Comparison of ENCODE assay signal across 10 mouse cellular contexts in genomic region chr11:62455193-62455592, GRCm38 (mm10). TPM values are rescaled to one million over a fixed set of nuclear protein-coding genes. Genes with fewer than 3 reads are reported as not detected.
DNase-seq lines count a peak whose midpoint lies in the region; ATAC-seq lines count a peak whose summit lies in the region.
"Had no signal": no experiment of that assay in that cellular context is flagged by ENCODE, and none has a peak within 500 bp of the region (broad histone marks: within the 10 kb centered on the region; RNA-seq: fewer than 3 reads in every experiment).

No protein-coding gene starts in this region.

- no peak for ATAC-seq in kidney, embryonic 15.5 days (replicated peaks; ENCODE audit: low FRiP score)
- ATAC-seq in hindbrain, embryonic 15.5 days (ENCODE audit: low FRiP score, low read depth) = no peak
- no peak for ATAC-seq in midbrain, embryonic 14.5 days (ENCODE audit: low FRiP score, low TSS enrichment)
- ATAC-seq in CD4-positive, CD25-positive, alpha-beta regulatory T cell, adult 4 months = no peak

- 63% methylated on average over 1 of the region's 1 CpGs for WGBS in kidney, embryonic 15.5 days
- 93% methylated on average over 1 of the region's 1 CpGs for WGBS in embryonic facial prominence, embryonic 10.5 days
- WGBS in hindbrain, embryonic 15.5 days = 74% methylated on average over 1 of the region's 1 CpGs
- 79% methylated on average over 1 of the region's 1 CpGs for WGBS in midbrain, embryonic 14.5 days

- H3K9me3 ChIP-seq in kidney, embryonic 15.5 days (replicated peaks) = no peaks in the 10 kb centered on the region
- no peaks in the 10 kb centered on the region for H3K9me3 ChIP-seq in embryonic facial prominence, embryonic 10.5 days
- no peaks in the 10 kb centered on the region for H3K9me3 ChIP-seq in hindbrain, embryonic 15.5 days
- H3K9me3 ChIP-seq in midbrain, embryonic 14.5 days (ENCODE audit: control insufficient read depth, low read length) = no peaks in the 10 kb centered on the region

- H3K4me1 ChIP-seq in kidney, embryonic 15.5 days = peaks cover 20% of the 10 kb centered on the region
- peaks cover 26% of the 10 kb centered on the region for H3K4me1 ChIP-seq in embryonic facial prominence, embryonic 10.5 days
- H3K4me1 ChIP-seq in hindbrain, embryonic 15.5 days (replicated peaks) = peaks cover 24% of the 10 kb centered on the region
- H3K4me1 ChIP-seq in midbrain, embryonic 14.5 days (ENCODE audit: control insufficient read depth, insufficient read depth, low read length) = peaks cover 14% of the 10 kb centered on the region; the same call in 1 of the 2 replicates

- H3K27me3 ChIP-seq in kidney, embryonic 15.5 days = no peaks in the 10 kb centered on the region
- no peaks in the 10 kb centered on the region for H3K27me3 ChIP-seq in embryonic facial prominence, embryonic 10.5 days (replicated peaks; ENCODE audit: low read depth, poor library complexity, severe bottlenecking)
- H3K27me3 ChIP-seq in hindbrain, embryonic 15.5 days = no peaks in the 10 kb centered on the region
- no peaks in the 10 kb centered on the region for H3K27me3 ChIP-seq in midbrain, embryonic 14.5 days (ENCODE audit: control insufficient read depth, insufficient read depth, low read length)

- peaks cover 8% of the 10 kb centered on the region; the same call in 1 of the 2 replicates for H3K36me3 ChIP-seq in kidney, embryonic 15.5 days
- H3K36me3 ChIP-seq in embryonic facial prominence, embryonic 10.5 days (replicated peaks) = peaks cover 21% of the 10 kb centered on the region
- no peaks in the 10 kb centered on the region for H3K36me3 ChIP-seq in hindbrain, embryonic 15.5 days
- H3K36me3 ChIP-seq in midbrain, embryonic 14.5 days (ENCODE audit: control insufficient read depth, insufficient read depth, low read length) = no peaks in the 10 kb centered on the region

- H3K4me3 ChIP-seq in kidney, embryonic 15.5 days (replicated peaks) = no peak overlapping the region
- H3K4me3 ChIP-seq in embryonic facial prominence, embryonic 10.5 days = peak overlapping the region; percentile 95
- H3K4me3 ChIP-seq in hindbrain, embryonic 15.5 days = peak overlapping the region; percentile 57
- H3K4me3 ChIP-seq in midbrain, embryonic 14.5 days (replicated peaks; ENCODE audit: low read depth, low read length) = 0 out of 2 replicates have a peak overlapping the region, but pooled peaks have one; percentile 96

- no peak overlapping the region for H3K9ac ChIP-seq in kidney, embryonic 15.5 days
- H3K9ac ChIP-seq in hindbrain, embryonic 15.5 days = 0 out of 2 replicates have a peak overlapping the region, but pooled peaks have one; percentile 35
- H3K9ac ChIP-seq in midbrain, embryonic 14.5 days (replicated peaks; ENCODE audit: low read length) = no peak overlapping the region

- H3K4me2 ChIP-seq in kidney, embryonic 15.5 days = 0 out of 2 replicates have a peak overlapping the region, but pooled peaks have one; percentile 78
- peak overlapping the region; percentile 83 for H3K4me2 ChIP-seq in hindbrain, embryonic 15.5 days
- peak overlapping the region; percentile 87 for H3K4me2 ChIP-seq in midbrain, embryonic 14.5 days (ENCODE audit: low read length)

- no peak overlapping the region for H3K27ac ChIP-seq in kidney, embryonic 15.5 days
- H3K27ac ChIP-seq in embryonic facial prominence, embryonic 10.5 days (replicated peaks) = no peak overlapping the region
- H3K27ac ChIP-seq in hindbrain, embryonic 15.5 days (replicated peaks) = no peak overlapping the region
- H3K27ac ChIP-seq in midbrain, embryonic 14.5 days (replicated peaks; ENCODE audit: low read depth, low read length) = no peak overlapping the region

- no peak for DNase-seq in kidney, adult 8-10 months
- no peak for DNase-seq in embryonic facial prominence, embryonic 10.5 days (ENCODE audit: low spot score)
- no peak for DNase-seq in midbrain, embryonic 14.5 days
- DNase-seq in embryo, embryonic 11 days = no peak
- DNase-seq: cerebellum, postnatal 36 days; gastrocnemius, adult 2 months; kidney, postnatal 25 days had no signal

RNA-seq across cellular contexts. Expression of gene Pigl, which starts 3.1 kb away (rescaled TPM):
- polyA plus RNA-seq in kidney, embryonic 15.5 days (2015; fragmentation: Nextera tagmentation; extraction: Ambion mirVana) = 11.9 and 12.4 TPM in 2 replicates
- polyA plus RNA-seq in embryonic facial prominence, embryonic 10.5 days (2016; fragmentation: Nextera tagmentation; extraction: Ambion mirVana) = 14.7 and 15.9 TPM in 2 replicates
- 9.7 and 11.0 TPM in 2 replicates for polyA plus RNA-seq in hindbrain, embryonic 15.5 days (2015; fragmentation: Nextera tagmentation; extraction: Ambion mirVana)
- 6.6 and 6.7 TPM in 2 replicates for polyA plus RNA-seq in midbrain, embryonic 14.5 days (2014; fragmentation: Nextera tagmentation; extraction: Ambion mirVana)
- polyA plus RNA-seq in CD4-positive, CD25-positive, alpha-beta regulatory T cell, adult 4 months (2017; shearing (Covaris generic)) = 10 to 100 TPM in 1 of 2 experiments, 1 to 10 TPM in 1; 9.2 to 13.9 TPM

RNA-seq across cellular contexts. Expression of gene Ncor1, which starts 3.1 kb away (rescaled TPM):
- polyA plus RNA-seq in kidney, embryonic 15.5 days (2015; fragmentation: Nextera tagmentation; extraction: Ambion mirVana) = 168 and 172 TPM in 2 replicates
- 137 and 144 TPM in 2 replicates for polyA plus RNA-seq in embryonic facial prominence, embryonic 10.5 days (2016; fragmentation: Nextera tagmentation; extraction: Ambion mirVana)
- 177 and 180 TPM in 2 replicates for polyA plus RNA-seq in hindbrain, embryonic 15.5 days (2015; fragmentation: Nextera tagmentation; extraction: Ambion mirVana)
- polyA plus RNA-seq in midbrain, embryonic 14.5 days (2014; fragmentation: Nextera tagmentation; extraction: Ambion mirVana) = 170 and 211 TPM in 2 replicates
- polyA plus RNA-seq in CD4-positive, CD25-positive, alpha-beta regulatory T cell, adult 4 months (2017; shearing (Covaris generic)) = 100 to 1,000 TPM; 170 to 205 TPM
